In the genomic region with DNA sequence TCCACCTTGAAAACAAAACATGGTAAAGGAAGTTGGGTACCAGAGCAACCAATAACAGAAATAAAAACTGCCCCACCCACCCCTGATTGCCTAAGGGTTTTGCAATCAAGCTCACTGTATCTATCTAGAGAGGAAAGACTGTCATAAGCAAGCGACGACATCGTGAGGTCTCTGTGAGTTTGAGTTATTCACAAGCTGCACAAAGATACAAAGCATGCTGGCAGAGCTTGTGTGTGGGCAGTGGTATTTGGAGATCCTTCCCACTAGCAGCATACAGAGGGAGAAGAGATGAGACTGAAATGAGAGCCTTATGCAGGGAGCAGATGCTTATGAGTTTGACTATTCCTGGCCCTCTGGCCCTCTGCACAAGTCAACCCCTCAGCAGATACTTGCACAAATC, we compare ENCODE assay signal across 20 mouse cellular contexts. TPM values are rescaled to one million over a fixed set of nuclear protein-coding genes. Genes with fewer than 3 reads are reported as not detected.
A peak's percentile ranks its signal among the peaks of the same experiment; 100 is the strongest.
DNase-seq lines count a peak whose midpoint lies in the region; ATAC-seq lines count a peak whose summit lies in the region.
"Had no signal": no experiment of that assay in that cellular context is flagged by ENCODE, and none has a peak within 500 bp of the region (broad histone marks: within the 10 kb centered on the region; RNA-seq: fewer than 3 reads in every experiment).

No protein-coding gene starts in this region.

- intact Hi-C loops in left cerebral cortex, postnatal 36 days (cut with DNase I) = no loop called here

- H3K4me2 ChIP-seq in forebrain, embryonic 12.5 days = no peak overlapping the region
- H3K4me2 ChIP-seq: embryonic facial prominence, embryonic 13.5 days; liver, embryonic 12.5 days; lung, embryonic 14.5 days had no signal

- no peaks in the 10 kb centered on the region for H3K36me3 ChIP-seq in forebrain, embryonic 12.5 days (replicated peaks)
- H3K36me3 ChIP-seq: embryonic facial prominence, embryonic 13.5 days; liver, embryonic 12.5 days had no signal

- WGBS in forebrain, embryonic 12.5 days = 92% methylated on average over 3 of the region's 3 CpGs

- no peaks in the 10 kb centered on the region for H3K9me3 ChIP-seq in forebrain, embryonic 12.5 days
- H3K9me3 ChIP-seq: embryonic facial prominence, embryonic 13.5 days had no signal

- DNase-seq in brain, adult 2 months (ENCODE audit: low read depth, low spot score) = peak; percentile 91
- DNase-seq in frontal cortex, postnatal 10 days (ENCODE audit: low spot score in 2 of 2) = peak; percentile 25 to 58
- DNase-seq in layer of hippocampus, adult 9-11 months = peak; percentile 91
- DNase-seq in left cerebral cortex, postnatal 36 days (ENCODE audit: low spot score in 2 of 2) = peak; percentile 50 to 62
- no peak for DNase-seq in adrenal gland, postnatal 4 days (ENCODE audit: low spot score in 2 of 2)
- DNase-seq in neural tube, embryonic 10.5 days (ENCODE audit: extremely low spot score, low spot score) = no peak
- no peak for DNase-seq in kidney, postnatal 36 days
- DNase-seq: adrenal gland, postnatal 10 days; B cell, adult 2 months; cerebellum, adult 18-20 months; kidney, adult 2 months; kidney, postnatal 14 days; lung, embryonic 14.5 days; thymus, adult 2 months had no signal

- H3K27ac ChIP-seq in forebrain, embryonic 12.5 days = no peak overlapping the region
- H3K27ac ChIP-seq: embryonic facial prominence, embryonic 13.5 days; liver, embryonic 12.5 days had no signal

- H3K27me3 ChIP-seq in forebrain, embryonic 12.5 days = no peaks in the 10 kb centered on the region
- H3K27me3 ChIP-seq: embryonic facial prominence, embryonic 13.5 days; liver, embryonic 12.5 days had no signal

- no peak overlapping the region for H3K9ac ChIP-seq in forebrain, embryonic 12.5 days
- H3K9ac ChIP-seq: embryonic facial prominence, embryonic 13.5 days; liver, embryonic 12.5 days; lung, embryonic 14.5 days had no signal

- no peaks in the 10 kb centered on the region for H3K4me1 ChIP-seq in forebrain, embryonic 12.5 days
- H3K4me1 ChIP-seq: embryonic facial prominence, embryonic 13.5 days; liver, embryonic 12.5 days had no signal

- no peak for ATAC-seq in forebrain, embryonic 12.5 days (ENCODE audit: low FRiP score)
- ATAC-seq: liver, embryonic 12.5 days; midbrain, embryonic 16.5 days had no signal

- H3K4me3 ChIP-seq in forebrain, embryonic 12.5 days (replicated peaks) = no peak overlapping the region
- H3K4me3 ChIP-seq: embryonic facial prominence, embryonic 13.5 days; liver, embryonic 12.5 days had no signal

RNA-seq across cellular contexts. Expression of a gene that starts 23.2 kb away (rescaled TPM):
- total RNA-seq in left cerebral cortex, postnatal 36 days (2021) = 10 to 100 TPM; 58.4 to 66.4 TPM
- 1 to 10 TPM; 3.3 to 4.8 TPM for total RNA-seq in adrenal gland, postnatal 4 days (2021)
- 2.2 and 2.6 TPM in 2 replicates for polyA plus RNA-seq in forebrain, embryonic 12.5 days (2016; fragmentation: Nextera tagmentation; extraction: Ambion mirVana)
- total RNA-seq: hematopoietic stem cell, adult 5-6 weeks had no signal
- polyA plus RNA-seq: small intestine, adult 2 months; thymus, adult 2 months had no signal

Comparison
In these comparisons a context has a peak if more than half of its experiments do, and no peak if none do; other contexts are left out.
1. DNase-seq: peak in brain, adult 2 months (single experiment), frontal cortex, postnatal 10 days (2 of 2), layer of hippocampus, adult 9-11 months (single experiment) and left cerebral cortex, postnatal 36 days (2 of 2); none in adrenal gland, postnatal 4 days (0 of 2), neural tube, embryonic 10.5 days (single experiment) and kidney, postnatal 36 days (0 of 2).
2. RNA of a gene that starts 23.2 kb away (total RNA-seq): 58.4 to 66.4 TPM in left cerebral cortex, postnatal 36 days; 3.3 to 4.8 TPM in adrenal gland, postnatal 4 days; every median in the first group is over 10 times any median in the second.